Mouse (Mus musculus) embryonic fibroblast, embryonic 13.5 days (primary cell): ENCODE measurements around the gene BC051665. TPM values are rescaled to one million over a fixed set of nuclear protein-coding genes. Genes with fewer than 3 reads are reported as not detected.

ENCODE experiments used
- H3K27ac ChIP-seq: 2 replicates; pipeline ENCODE4 v1.5.1; 2012; ENCODE audit warnings: low read length, control low read depth, inconsistent platforms; ENCODE audit not compliant: insufficient read depth
- H3K4me1 ChIP-seq: 2 replicates; pipeline ENCODE4 v1.6.1; 2011; ENCODE audit warnings: low read length; ENCODE audit not compliant: control insufficient read depth, insufficient read depth
- H3K4me3 ChIP-seq: 2 replicates; pipeline ENCODE4 v1.5.1; 2011; ENCODE audit warnings: mild to moderate bottlenecking, control low read depth, low read length; ENCODE audit not compliant: insufficient read depth
- CTCF ChIP-seq: IDR thresholded peaks from 2 replicates; pipeline ENCODE4 v1.5.1; 2011; ENCODE audit warnings: mild to moderate bottlenecking, control low read depth, low read length, moderate library complexity, borderline replicate concordance; ENCODE audit not compliant: insufficient read depth
- POLR2A ChIP-seq: IDR thresholded peaks from 2 replicates; pipeline ENCODE4 v1.6.1; 2011; ENCODE audit warnings: low read depth, mild to moderate bottlenecking, control low read depth, low read length, moderate library complexity
- polyA plus RNA-seq: library from polyadenylated mRNA; stranded (reverse); fragments of >200 nt; gene quantifications from 2 replicates; pipeline ENCODE4 v1.2.4, GENCODE M21; 2011; ENCODE audit warnings: low read depth; ENCODE audit not compliant: missing spikeins, insufficient read length

The BC051665 gene
- polyA plus RNA-seq, 1 experiment = not detected

- H3K27ac ChIP-seq = no peak overlapping the region
- H3K4me3 ChIP-seq = no peak overlapping the region
- no peak for TF ChIP-seq CTCF
- no peak for TF ChIP-seq POLR2A
- no peaks in the 10 kb centered on the region for H3K4me1 ChIP-seq
Measured at GRCm38 (mm10) chr13:60745358-60745757, 40.8 kb downstream of the BC051665 start.

DNA sequence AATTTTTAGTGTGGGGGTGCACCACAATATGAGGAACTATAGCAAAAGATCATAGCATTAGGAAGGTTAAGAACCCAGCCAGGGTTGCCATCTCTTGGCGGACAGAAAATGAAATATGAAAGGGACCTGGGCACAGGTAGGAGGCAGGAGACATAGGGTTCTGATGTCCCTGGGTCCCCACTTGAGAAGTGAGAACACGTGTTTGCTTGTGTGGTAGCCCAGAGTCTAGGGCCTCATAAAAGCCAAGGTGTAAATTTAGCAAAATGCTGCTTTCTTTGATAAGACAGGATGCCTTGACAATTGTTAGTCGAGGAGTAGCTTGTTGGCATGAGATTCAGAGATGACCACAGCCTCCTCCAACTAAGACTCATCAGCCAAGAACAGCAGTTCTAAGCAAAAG lies 41.4 kb downstream of the BC051665 start:
- no peak overlapping the region for H3K4me3 ChIP-seq

DNA sequence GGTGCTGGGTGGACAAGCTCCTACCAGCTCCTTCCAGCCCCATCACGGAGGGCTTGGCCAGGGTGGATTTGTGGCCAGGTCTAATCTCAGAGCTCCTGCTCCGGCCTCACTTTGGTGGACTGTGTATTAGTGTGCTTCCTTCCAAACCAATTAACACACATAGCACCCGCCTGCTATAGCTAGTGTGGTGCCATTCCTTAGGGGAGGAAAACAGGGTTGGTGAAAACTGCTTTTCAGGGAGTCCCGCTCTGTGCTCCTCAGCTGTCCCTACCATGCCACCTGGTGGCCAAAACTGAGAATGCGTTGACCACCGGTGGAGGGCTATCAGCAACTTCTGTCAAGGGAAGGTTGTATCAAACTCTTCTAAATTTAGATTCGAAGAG lies 42.1 kb downstream of the BC051665 start:
- H3K27ac ChIP-seq = no peak overlapping the region
- TF ChIP-seq POLR2A = no peak
- TF ChIP-seq CTCF = peak; percentile 90
- H3K4me1 ChIP-seq = no peaks in the 10 kb centered on the region
- H3K4me3 ChIP-seq = no peak overlapping the region

More for the DNA sequence above, 41.4 kb downstream of the BC051665 start:
- Histone ChIP-seq H3K4me1 (no peaks in the 10 kb centered on the region), H3K27ac (no peak overlapping the region)
- TF ChIP-seq POLR2A = no peak
- TF ChIP-seq CTCF = no peak

GRCm38 (mm10) chr13:60743381-60744077 lies 42.6 kb downstream of the BC051665 start:
- Histone ChIP-seq H3K27ac (no peak overlapping the region), H3K4me1 (no peaks in the 10 kb centered on the region), H3K4me3 (no peak overlapping the region)
- TF ChIP-seq POLR2A (no peak), CTCF (no peak)

- Histone ChIP-seq H3K27ac (no peak overlapping the region), H3K4me3 (no peak overlapping the region), H3K4me1 (no peaks in the 10 kb centered on the region)
- no peak for TF ChIP-seq POLR2A
- TF ChIP-seq CTCF = no peak
Measured at GRCm38 (mm10) chr13:60742611-60743010, 43.6 kb downstream of the BC051665 start.

- H3K4me1 ChIP-seq = no peaks in the 10 kb centered on the region
- H3K27ac ChIP-seq = no peak overlapping the region
- no peak for TF ChIP-seq POLR2A
- no peak for TF ChIP-seq CTCF
- no peak overlapping the region for H3K4me3 ChIP-seq
Measured at GRCm38 (mm10) chr13:60740248-60740647, 45.9 kb downstream of the BC051665 start.

DNA sequence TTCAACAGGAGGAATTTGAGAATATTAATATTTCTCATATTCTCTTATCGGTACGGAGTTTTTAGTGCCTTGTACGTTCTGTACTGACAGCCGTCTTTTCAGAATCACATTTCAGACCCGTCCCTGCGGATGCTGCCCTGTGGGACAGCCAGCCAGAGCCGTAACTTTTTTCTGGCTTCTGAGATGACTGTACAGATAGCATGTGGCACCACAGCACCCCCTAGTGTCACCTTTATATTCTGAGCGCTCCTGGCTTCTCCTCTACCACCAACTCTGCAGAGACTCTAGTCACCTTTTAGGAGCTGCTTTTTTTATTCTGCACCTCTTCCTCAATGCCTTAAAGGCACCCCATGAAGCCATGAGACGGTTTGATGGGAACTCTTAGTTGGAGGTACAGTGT lies 47.7 kb downstream of the BC051665 start:
- Histone ChIP-seq H3K4me1 (no peaks in the 10 kb centered on the region), H3K4me3 (peak overlapping the region; percentile 14; the same call in 1 of the 2 replicates), H3K27ac (peak overlapping the region; percentile 44)
- peak; percentile 35; the same call in 1 of the 2 replicates for TF ChIP-seq CTCF
- TF ChIP-seq POLR2A = no peak

DNA sequence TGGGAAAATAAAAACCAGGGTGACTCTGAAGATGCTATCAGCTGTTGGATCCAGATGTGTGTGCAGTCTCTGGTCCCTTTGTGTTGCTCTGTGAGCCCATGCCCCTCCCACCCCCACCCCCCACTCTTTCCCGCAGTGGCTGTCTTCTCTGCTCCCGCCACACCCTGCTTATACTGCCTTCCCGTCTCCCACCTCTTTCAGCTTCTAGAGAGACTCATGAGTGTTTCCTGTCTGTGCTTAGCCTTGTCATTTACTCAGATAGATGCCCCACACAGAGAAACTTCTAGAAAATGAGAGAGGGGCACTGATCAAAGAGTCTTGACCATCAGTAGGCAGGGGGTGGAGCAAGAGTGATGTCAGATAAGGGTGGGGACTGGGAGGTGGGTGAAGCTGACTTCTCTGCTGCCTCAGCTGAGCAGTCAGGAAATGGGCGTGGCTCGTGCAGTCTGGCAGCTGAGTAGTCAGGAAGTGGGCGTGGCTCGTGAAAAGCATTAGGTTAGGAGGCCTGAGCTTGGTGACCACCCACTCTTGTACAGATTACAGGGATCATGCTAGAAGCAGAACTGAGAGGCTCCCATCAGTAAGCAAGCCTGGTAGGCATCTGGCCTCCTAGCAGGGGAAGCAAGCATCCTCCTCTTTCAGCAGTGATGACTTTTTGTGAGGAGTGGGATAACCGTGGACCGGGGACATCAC lies 48.4 kb downstream of the BC051665 start:
- TF ChIP-seq POLR2A (peak; percentile 52), CTCF (no peak)
- Histone ChIP-seq H3K4me3 (peak overlapping the region; percentile 14; the same call in 1 of the 2 replicates), H3K4me1 (no peaks in the 10 kb centered on the region), H3K27ac (peak overlapping the region; percentile 44)

DNA sequence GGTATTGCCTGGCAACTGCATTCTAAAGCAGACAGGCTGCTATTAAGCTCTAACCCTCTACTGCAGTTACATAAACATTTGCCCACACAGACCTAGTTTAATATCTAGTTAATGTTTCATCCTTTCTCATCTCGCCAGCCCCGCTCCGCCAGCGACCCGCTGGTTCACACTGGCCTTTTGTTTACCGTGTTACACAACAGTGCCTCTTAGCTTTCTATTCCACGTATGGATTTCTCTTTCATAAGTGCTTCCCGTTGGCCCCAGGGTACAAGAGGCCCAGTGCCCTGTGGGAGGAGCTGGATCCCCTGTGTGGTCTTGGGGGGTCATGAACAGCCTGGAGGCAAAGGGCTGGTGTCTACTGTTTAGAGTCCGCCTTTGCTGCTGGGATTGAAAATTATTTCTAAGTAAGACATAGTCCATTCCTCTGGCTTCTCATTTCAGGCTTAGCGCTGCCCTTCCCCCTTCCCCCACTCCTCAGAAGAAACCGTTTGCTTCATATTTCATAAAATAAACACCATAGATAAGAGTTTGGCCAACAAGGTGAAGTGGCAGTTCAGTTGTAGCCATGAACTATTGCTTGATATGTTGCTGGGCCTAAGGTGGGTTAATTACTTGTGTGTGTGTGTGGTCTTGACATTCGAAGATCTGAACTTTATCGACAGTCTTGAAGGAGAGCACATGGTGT lies 49.6 kb downstream of the BC051665 start:
- Histone ChIP-seq H3K27ac (no peak overlapping the region), H3K4me3 (no peak overlapping the region), H3K4me1 (no peaks in the 10 kb centered on the region)
- TF ChIP-seq CTCF (no peak), POLR2A (no peak)

DNA sequence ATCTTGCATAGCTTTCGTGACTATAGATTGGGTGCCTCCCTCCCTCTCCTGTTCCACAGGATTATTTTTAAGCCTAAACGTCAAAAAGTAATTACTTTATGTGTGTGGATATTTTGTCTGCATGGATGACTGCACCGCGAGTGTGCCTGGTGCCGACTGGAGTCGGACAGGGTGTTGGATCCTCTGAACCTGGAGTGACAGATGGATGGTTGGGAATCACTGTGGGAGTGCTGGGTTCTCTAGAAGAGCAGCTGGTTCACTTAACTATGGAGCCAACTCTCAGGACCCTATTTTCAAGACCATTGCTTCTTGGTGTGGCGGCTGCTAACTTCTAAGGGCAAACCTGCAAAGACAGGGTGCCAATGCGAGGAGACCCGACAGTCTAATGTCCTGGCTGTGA lies 50.9 kb downstream of the BC051665 start:
- TF ChIP-seq POLR2A = no peak
- TF ChIP-seq CTCF = no peak
- Histone ChIP-seq H3K4me3 (no peak overlapping the region), H3K4me1 (no peaks in the 10 kb centered on the region), H3K27ac (no peak overlapping the region)

Other genes with a start within 250 kb of the BC051665 start
- 19.3 and 27.6 TPM in 2 replicates for gene Dapk1, start 184.4 kb downstream of the BC051665 start, polyA plus RNA-seq
- gene Ctsll3, start 16.5 kb upstream of the BC051665 start, polyA plus RNA-seq = not detected in 2 replicates
- gene 4930486L24Rik, start 78.1 kb upstream of the BC051665 start, polyA plus RNA-seq = not detected in 2 replicates
- gene Gm49392, start 110.5 kb upstream of the BC051665 start, polyA plus RNA-seq = not detected in 2 replicates
- gene Ctla2b, start 111.1 kb upstream of the BC051665 start, polyA plus RNA-seq = 3.3 and 3.7 TPM in 2 replicates
- not detected in 2 replicates for gene Tpbpb, start 118.5 kb upstream of the BC051665 start, polyA plus RNA-seq
- 0.95 TPM in 1 of 2 replicates, not detected in the other for gene Gm49393, start 149.2 kb upstream of the BC051665 start, polyA plus RNA-seq
- gene Gm49391, start 150.2 kb upstream of the BC051665 start, polyA plus RNA-seq = not detected in 2 replicates
- 27.8 and 47.8 TPM in 2 replicates for gene Ctla2a, start 150.3 kb upstream of the BC051665 start, polyA plus RNA-seq
- gene Tpbpa, start 155.6 kb upstream of the BC051665 start, polyA plus RNA-seq = not detected in 2 replicates
- not detected in 2 replicates for gene Ctsj, start 219.6 kb upstream of the BC051665 start, polyA plus RNA-seq